Mouse (Mus musculus) ES-Bruce4 (cell line): ENCODE results near the gene Fermt3.

Experiments
- CTCF ChIP-seq: IDR thresholded peaks from one replicate; pipeline ENCODE4 v1.8.1; 2011; ENCODE audit warnings: low read depth, low read length
- POLR2A ChIP-seq: IDR thresholded peaks from one replicate; pipeline ENCODE4 v1.8.1; 2011; ENCODE audit warnings: low read length; ENCODE audit not compliant: insufficient read depth

DNA sequence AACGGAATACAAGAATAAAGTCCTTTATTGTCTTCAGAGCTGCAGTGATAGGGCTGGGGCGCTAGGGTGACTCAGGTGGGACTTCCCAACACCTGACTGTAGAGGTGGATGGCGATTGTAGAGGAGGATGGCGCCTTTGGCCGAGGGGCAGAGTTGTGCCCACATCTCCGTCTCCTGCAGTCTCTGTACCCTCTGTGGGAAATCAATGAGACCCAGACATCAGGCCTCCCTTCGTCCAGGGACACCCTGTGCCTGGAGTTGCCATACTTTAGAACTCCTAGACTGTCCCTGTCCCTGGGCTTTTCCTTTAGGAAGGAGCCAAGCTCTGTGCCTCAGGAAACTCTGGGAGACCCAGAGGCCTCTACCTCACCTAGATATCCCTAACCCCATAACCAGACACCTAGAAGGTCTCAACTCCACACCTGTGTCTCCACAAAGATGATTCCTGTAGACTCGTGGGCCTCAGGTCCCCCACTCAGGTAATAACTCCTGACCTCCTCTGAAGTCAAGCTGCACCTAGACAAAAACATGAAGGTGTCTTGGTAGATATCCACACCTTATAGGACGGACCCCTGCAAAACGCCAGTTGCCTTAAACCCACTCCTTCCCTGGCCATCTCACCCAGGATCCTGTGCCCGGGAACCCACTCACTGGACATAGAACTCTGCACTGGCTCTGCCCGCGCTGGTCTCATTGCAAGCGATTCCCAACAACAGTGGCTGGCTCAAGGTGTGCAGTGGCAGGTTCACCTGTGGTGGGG, 26.1 kb downstream of the Fermt3 start:
- TF ChIP-seq CTCF = no peak
- no peak for TF ChIP-seq POLR2A
